Mouse (Mus musculus) right cerebral cortex, postnatal 4 days (tissue): ENCODE results near the gene Hcn2.

Experiments
- DNase-seq: peaks from one replicate; pipeline ENCODE4 v3.0.0-alpha.2; 2022

Hcn2 gene

DNA sequence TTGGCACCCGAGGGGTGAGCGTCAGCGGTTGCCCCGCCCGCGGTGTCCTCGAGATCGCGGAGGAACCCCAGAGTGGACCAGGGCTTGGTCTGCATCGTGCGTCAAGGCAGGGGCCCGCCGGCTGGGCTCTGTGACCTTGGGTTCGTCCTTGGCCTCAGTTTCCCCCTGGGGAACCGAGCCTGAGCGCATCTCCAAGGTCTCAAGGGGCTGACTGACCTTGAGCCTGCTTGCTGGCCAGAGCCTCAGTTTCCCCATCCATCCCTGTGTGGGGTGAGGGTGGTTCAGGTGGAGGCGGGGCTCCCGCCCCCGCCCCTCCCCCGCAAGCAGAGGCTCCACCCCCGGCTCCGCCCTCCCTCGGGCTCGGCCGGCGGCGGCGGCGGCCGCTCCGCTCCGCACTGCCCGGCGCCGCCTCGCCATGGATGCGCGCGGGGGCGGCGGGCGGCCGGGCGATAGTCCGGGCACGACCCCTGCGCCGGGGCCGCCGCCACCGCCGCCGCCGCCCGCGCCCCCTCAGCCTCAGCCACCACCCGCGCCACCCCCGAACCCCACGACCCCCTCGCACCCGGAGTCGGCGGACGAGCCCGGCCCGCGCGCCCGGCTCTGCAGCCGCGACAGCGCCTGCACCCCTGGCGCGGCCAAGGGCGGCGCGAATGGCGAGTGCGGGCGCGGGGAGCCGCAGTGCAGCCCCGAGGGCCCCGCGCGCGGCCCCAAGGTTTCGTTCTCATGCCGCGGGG, at the start of gene Hcn2:
Hcn2 (plus strand) TSS at position 381 of the 734 bp plus-strand sequence.
- DNase-seq = peak; percentile 44

DNA sequence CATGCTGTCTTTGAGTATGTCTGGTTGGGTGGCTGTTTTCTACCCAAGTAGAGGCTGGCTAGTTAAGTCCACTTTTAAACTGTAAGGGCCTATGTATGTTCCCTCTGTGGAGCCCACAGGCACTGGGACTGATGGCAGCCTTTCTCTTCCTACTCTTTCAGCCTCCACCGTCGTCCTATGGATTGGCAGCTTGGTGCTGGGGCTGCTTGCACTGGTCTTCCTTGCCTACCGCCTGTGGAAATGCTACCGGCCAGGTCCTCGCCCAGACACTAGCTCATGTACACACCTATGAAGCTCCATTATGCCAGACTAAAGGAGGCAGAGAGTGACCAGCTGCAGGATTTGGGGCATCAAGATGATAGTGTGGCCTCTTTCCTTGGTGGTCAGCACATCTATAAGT, 48.4 kb upstream of the Hcn2 start:
- DNase-seq = no peak

DNA sequence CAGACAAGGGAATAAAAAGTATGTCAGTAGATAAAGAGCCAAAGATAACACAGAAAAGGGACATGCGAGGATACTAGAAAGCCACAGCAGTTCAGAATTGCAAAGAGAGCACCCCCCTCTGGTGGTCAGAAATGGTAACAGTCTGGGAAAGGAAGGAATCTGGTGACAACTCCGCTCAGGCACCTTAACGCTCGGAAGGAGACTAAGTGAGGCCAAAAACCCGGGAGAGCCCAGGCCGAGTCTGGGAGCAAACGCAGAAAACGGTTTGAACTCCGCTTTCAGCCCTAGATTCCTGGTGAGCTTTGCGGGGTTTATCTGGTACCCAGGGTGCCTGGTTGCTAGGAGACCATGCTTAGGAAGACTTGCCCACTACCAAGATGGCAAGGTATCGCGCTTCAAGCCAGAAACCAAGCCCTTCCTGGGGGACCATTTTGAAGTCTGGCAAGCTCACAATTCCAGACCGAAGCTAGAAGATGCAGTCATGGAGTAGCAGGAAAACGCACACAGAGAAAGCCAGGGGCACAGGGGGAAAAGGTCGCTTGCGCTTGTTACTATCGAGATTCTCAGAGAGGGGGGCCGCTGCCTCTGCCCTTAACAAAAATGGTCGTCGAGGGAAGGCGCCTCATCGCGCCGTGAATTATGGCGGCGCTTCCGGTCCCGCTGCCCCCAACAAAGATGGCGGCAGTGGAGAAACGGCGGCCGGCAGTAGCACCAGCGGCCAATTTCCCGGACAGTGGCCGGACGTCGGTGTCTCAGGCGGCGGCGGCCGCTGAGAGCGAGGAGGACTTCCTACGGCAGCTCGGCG, 47.5 kb upstream of the Hcn2 start, which contains the start of gene Tpgs1:
Tpgs1 (plus strand) TSS at position 599 of the 805 bp plus-strand sequence.
- DNase-seq = peak; percentile 89

DNA sequence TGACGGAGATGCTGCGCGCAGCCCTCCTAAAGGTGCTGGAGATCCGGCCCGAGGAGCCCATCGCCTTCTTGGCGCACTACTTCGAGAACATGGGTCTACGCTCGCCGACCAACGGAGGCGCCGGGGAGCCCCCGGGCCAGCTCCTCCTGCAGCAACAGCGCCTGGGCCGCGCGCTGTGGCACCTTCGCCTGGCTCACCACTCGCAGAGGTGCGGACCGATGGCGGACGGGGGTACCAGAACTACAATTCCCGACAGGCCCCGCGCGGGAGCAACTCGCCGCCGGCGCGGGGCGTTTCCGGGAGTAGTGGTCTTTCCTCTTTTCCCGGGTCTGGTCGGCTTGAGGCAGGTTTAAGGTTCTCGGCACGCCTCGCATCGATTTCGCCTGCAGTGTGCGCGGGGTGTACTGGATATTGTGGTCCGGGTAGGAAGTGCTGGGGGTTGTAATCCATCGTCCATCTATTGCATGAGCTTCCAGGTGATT, 46.8 kb upstream of the Hcn2 start:
- DNase-seq = peak; percentile 84

DNA sequence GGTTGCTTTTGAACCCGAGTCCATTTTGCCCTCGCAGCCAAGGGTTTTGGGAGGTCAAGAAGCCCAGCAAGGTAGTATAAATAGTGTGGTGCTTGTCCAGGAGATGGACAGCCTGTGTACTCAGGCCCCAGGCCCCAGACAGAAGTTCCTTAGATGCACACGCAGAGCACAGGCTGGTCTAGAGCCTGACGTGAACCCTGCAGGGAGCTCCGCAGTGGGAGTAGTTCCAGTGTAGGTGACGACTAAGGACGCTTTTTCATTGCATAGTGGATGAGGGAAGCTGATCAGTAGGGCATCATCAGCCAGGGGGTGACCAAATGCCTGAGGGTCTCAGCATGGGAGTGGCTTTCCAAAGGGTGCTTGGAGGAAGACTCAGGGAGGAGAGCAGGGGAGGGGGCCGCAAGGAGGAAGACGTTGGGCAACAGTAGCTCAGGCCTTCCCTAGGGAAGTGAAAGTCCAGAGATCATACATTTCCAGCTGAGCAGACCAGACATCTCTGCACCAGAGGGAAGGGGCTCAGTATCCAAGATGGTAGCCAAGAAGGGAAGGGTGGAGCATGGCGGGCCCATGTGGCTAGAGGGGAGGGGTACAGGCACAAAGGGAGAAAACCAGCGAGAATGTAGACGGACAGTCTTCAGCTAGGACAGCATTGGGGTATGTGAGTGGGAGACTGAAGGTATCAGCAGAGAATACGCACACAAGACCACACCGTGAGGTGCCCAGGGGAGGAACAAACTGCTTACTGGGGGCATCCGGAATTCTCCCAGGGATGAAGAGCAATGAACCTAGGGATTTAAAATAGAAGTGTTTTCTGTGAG, 46.2 kb upstream of the Hcn2 start:
- DNase-seq = no peak

DNA sequence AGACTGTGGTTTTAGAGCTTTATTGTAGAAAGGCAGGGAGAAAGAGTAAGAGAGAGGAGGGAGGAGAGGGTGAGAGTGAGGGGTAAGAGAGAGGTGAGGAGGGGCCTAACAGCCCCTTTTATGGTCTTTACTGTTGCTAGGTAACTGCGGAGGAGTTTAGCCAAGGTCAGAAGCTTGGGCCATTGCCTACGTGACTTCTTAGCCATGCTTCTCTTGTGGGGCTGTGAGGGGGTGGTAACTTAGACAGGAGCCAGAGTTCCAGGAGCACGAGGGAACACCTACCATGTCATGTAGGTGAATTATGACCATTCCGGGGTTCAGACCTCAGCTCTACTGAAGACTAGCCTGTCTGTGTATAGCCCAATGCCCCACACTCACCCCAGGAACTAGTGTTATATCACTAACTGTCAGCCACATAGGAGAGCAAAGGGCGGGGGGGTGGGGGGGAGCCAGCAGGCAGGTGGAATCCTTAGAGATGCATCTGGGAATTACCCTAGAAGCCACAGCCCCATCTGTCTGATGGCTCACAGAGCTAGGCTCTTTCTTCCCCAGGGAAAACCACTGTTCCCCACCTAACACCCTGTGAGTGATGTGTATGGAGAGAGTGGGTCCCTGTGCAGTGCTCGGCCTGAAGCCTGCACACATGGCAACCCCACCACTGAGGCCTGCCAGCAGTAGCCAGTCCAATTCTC, 44.9 kb upstream of the Hcn2 start:
- no peak for DNase-seq

DNA sequence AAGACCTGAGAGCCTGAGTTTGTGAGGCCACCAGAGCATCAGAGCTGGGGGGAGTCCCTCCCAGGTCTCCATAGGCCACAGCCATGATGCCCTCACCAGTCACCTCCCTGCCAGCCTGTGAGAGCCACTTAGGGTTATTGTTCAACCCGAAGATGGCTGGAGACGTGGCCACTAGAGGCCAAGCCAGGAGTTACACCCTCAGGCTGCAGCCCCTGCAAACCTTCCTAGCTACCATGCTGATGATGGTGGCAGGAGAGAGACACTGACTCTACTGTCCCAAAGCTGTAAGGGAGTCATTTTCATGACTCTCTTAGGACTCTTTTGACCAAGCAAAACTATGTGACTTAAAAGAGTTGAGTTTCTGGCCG, 44.4 kb upstream of the Hcn2 start:
- DNase-seq = no peak

DNA sequence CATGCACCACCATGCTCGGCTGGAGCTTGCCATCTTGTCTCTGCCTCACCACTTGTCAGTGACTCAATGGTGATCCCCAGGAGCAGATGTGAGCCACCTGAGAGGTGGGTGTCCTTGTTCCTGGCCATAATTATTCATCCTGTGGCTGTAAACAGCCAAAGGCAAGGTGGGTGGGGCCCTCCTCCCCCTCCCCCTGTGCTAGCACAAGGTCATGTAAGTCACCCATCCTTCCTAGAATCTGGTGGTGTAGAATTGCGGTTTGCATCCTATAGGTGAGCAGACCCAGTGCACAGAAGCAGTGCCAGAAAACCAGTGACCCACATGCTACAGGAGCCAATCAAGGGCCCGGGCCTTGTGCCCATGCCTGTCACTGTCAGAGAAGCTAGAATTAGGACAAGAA, 43.4 kb upstream of the Hcn2 start:
- no peak for DNase-seq

DNA sequence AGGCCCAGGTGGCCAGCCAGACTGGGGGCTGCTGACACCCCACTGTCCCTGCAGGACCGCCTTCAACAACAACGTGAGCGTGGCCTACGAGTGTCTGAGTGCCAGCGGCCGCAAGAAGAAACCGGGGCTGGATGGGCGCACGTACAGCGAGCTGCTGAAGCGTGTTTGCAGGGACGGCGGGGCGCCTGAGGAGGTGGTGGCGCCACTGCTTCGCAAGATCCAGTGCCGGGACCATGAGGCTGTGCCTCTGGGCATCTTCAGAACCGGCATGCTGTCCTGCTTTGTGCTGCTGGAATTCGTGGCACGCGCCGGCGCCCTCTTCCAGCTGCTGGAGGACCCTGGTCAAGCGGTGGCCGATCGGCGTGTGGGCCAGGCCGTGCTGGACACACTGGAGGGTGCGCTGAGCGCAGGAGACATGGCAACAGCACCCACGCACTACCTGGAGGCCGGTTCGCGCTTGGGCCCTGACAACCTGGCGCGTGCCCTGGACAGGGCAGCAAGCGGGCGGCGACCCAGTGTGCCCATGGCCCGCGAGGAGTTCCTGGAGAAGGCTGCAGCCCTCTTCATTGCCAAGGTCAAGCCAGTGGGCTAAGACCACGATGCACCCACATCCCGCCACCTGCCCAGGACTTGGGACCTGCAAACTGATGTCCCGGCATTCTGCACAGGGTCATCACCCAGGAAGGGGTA, 40.9 kb upstream of the Hcn2 start:
- DNase-seq = no peak

DNA sequence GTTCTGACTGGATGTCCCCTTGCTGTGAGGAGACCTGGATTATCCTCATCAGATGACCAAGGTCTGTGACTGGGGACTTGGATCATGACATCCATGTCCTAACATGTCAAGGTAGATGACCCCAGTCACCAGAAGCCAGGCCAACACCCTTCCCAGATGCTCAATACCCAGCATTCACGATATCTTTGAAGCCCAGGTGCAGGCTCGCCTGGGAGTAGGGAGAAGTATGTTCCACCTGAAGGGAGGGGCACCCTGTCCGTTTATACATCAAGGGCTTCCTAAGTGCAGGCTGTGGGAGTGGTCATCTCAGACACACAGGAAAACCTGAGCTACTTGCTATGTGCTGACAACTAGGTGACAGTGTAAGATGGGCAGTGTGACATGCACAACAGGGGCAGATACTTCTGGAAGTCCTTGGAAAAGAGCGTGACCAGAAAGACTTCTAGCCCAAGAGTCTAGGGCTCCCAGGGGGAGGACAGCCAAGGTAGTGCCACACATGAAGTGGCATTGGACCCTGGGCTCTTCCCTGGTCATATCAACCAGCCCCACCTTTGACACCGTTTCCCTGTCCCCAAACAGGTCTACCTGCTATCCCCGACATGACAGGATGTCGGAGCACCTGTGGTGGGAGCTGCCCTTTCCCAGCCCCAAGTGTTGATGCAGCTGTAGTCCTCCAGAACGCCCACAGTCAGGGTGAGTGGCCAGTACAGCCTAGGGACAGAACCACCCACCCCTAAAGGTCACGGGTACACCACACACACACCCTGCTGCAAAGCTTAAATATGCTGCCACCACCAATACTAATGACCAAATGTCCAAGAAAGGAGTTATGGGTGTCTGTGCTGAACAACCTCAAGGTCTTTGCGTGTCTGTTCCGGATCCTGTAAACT, 35.6 kb upstream of the Hcn2 start:
- no peak for DNase-seq

DNA sequence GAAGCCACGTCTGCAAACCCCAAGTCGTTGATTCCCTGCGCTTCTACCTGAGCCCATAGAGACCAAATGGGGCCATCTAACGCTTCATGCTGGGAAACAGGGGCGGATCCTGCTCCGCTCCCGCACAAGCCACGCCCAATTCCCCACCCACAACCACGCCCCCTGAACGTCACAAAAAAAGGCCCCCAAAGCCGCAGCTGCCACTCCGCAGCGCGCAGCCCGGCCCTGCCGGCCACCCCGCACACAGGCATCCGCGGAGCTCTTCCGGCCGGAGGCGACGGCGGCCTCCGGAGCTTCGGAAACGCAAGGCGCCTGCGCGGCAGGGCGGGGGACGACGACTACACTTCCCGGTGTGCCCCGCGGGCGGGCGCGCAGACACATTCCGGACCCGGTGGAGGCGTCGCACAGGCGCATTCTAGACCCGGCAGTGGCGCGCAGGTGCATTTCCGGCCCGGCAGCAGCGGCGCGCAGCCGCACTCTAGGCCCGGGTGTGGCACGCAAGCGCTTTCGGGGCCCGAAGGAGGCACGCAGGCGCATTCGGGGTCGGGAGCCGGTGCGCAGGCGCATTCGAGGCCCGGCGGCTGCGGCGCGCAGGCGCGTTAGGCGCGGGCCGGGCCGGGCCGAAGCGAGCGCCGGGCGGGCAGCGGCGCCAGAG, 34.7 kb upstream of the Hcn2 start, which contains the start of gene Cdc34:
Cdc34 (plus strand) TSS at position 605 of the 655 bp plus-strand sequence.
- peak; percentile 98 for DNase-seq

DNA sequence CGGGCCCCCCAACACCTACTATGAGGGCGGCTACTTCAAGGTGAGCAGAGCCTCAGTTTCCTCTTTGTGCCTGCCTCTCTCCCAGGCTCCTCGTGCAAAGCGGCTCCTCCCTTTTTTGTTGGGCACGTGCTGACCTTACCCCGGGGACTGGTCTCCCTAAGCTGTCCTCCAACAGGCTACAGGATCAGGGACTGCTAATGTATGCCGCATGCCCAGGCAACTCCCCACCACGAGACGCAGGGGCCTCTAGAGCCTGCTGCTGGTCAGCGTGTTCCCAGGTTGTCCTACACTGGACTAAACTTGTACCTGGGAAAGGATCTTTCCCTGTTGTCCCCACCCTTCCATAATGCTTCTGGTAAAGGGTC, 33.9 kb upstream of the Hcn2 start:
- no peak for DNase-seq

DNA sequence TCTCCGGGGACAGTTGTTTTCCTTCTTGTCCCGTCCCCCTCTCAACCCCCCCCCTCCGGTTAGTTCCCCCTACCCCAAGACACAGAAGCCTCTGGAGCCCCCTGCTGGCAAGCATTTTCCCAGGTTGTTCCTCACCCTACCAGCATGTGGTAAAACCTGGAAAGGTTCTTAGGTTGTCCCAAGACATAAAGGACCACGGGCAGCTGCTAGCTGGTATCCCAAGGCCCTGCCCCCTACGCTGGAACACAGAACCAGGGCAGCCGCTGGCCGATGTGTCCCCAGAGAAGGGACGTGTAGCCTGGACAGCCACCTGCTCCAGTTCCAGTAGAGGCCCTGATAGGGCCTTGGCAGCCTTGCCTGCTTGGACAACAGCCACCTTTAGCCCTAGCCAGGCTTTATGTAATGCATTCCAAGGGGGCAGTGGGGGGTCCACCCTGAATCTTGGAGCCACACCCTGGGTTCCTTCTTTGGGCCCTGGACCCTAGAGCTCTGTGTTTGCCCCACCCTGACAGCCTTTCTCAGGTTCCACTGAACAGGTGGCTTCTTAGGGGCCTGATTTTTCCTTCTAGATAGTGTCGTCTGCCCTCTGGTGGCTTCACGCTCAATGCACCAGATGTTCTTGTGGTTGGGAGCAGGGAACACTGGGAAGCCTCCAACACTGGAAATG, 33.4 kb upstream of the Hcn2 start:
- DNase-seq = peak; percentile 68

DNA sequence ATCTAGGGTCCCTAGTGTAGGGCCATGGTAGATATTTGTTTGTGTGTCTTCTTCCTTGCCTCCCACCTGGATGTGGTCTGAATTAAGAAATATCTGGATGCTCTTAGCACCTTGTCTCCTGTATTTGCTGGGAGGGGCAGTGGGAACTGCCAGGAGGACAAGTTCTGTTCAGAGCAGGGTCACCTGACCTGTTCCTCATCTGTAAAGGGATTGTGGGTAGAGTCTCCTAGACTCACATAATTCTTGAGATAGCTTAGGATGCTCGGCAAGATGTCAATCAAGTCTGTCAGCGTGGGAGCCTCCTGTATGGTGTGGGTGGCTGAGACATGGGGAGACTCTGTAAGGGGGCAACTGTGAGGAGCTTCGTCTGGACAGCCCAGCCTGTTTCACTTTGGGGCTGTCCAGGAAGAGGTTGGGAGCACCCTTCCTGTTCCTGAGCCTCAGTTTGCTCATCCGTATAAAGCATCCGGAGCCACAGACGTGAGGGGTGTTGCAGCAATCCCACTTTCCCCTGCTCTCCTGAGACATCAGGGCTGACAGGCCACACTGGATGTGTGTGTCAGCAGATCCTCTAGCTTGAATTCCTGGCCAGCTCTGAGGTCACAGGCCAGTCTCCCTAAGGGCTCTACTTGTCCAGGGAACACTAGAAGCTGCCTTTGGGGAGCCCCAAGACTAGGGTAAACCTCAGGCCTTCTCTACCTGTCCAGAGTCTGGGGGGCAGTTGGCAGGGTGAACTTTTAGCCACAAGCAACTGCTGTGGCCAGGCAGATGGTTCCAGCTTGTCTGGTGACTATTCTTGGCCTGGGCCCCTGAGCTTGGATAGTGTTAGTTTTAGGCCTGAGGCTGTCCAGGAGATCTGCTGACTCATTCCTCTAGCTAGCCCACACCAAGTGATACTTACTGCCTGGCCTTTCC, 32.5 kb upstream of the Hcn2 start:
- DNase-seq = no peak

DNA sequence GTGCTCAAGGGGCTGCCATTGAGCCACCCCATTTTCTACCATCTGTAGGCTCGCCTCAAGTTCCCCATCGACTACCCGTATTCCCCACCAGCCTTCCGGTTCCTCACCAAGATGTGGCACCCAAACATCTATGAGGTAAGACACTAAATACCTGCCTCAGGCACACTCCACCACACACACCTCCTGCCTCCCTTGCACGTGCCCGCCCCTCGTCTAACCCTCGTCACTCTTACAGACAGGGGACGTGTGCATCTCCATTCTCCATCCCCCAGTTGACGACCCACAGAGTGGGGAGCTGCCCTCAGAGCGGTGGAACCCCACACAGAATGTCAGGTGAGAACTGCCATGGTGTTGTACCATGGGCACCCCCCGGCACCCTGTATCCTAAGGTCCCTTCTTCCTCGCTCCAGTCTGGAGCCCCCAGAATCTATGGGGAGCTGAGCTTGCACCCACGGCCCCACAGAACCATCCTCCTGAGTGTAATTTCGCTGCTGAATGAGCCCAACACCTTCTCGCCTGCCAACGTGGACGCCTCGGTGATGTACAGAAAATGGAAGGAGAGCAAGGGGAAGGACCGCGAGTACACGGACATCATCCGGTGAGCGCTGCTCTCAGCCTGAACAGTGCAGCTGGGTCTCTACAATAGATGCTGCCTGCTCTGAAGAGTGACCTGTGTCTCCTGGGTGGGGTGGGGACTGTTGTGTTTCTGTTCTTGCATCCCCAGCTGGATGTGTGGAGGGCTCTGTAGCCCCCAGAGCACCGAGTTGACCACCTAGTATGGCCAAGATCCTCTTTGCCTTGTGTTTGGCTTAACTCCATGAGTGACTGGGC, 31.4 kb upstream of the Hcn2 start:
- DNase-seq = no peak

DNA sequence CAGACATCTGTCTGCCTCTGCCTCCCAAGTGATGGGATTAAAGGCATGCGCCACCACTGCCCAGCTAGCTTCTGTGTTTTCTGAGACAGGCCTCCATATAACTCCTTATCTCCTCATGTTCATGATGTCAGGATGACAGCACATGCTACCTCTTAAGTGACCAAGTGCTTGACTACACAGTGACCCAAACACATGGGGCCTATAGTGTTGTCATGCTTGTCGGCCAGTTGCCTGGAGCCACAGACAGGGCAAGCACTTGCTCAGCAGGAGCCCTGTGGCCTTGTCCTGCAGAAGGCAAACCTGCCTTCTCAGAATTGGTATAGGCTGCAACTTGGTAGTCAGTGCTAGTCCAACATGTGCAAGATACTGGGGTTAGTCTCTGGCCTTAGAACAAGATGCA, 30.2 kb upstream of the Hcn2 start:
- DNase-seq = no peak

DNA sequence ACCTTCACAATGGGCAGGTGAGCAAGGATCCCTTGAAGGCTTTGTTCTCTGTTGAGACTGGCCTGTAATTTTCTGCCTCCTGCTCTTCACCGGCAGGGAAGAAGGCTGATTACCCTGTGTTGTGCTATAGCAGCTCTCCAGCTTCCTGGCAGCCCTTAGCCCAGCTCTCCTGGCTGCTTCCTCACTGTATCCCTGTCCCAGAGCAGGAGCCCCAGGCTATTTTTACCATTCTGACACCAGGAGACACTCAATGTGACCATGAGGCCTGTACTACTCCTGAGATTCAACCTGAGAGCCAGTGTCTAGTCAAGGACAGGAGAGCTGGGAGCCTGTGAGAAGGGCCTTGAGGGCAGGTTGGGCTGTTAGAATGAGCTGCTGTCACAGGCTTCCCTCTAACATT, 29.7 kb upstream of the Hcn2 start:
- DNase-seq = no peak

DNA sequence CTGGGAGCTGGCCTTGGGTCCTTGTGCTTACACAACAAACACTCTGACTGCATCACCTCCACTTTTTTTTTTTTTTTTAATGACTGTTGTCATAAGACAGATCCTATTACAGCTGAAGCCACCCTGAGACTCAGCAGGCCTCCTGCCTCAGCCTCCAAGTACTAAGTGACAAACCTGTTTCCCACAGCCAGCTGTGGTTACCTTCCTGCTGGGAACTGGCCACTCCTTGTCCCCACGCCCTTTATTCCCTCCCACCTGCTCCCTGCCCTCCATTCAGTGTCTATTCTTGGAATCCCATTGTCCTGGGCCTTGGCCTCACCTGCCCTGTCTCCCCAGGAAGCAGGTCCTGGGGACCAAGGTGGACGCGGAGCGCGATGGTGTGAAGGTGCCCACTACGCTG, 28.9 kb upstream of the Hcn2 start:
- DNase-seq = no peak
